Mouse (Mus musculus) C2C12 (cell line): ENCODE results near the gene Asah2. TPM values are rescaled to one million over a fixed set of nuclear protein-coding genes. Genes with fewer than 3 reads are reported as not detected.

Source experiments
- H3K27me3 ChIP-seq: one replicate; pipeline ENCODE4 v1.6.1; 2011; ENCODE audit not compliant: control insufficient read depth, insufficient read depth, insufficient read length
- H3K36me3 ChIP-seq: one replicate; pipeline ENCODE4 v1.6.1; 2011; ENCODE audit not compliant: control insufficient read depth, insufficient read depth
- H3K4me3 ChIP-seq: one replicate; pipeline ENCODE4 v1.5.1; 2011; ENCODE audit warnings: mild to moderate bottlenecking, control low read depth; ENCODE audit not compliant: poor library complexity, insufficient read depth, severe bottlenecking
- H3K79me2 ChIP-seq: one replicate; pipeline ENCODE4 v1.6.1; 2011; ENCODE audit not compliant: control insufficient read depth, insufficient read depth
- H3K79me3 ChIP-seq: one replicate; pipeline ENCODE4 v1.6.1; 2011; ENCODE audit warnings: low read depth, control low read depth
- H3ac ChIP-seq: one replicate; pipeline ENCODE3; 2011; ENCODE audit warnings: low read depth; ENCODE audit not compliant: control insufficient read depth, insufficient read length
- CEBPB ChIP-seq: IDR thresholded peaks from one replicate; pipeline ENCODE4 v1.6.1; 2011; ENCODE audit warnings: low read depth, mild to moderate bottlenecking, control low read depth, moderate library complexity
- CTCF ChIP-seq: IDR thresholded peaks from one replicate; pipeline ENCODE4 v1.5.1; 2011; ENCODE audit not compliant: control insufficient read depth, insufficient read depth, insufficient read length
- FOSL1 ChIP-seq: IDR thresholded peaks from one replicate; pipeline ENCODE4 v1.8.0; 2011; ENCODE audit warnings: mild to moderate bottlenecking, low read length; ENCODE audit not compliant: poor library complexity, insufficient read depth, severe bottlenecking
- MAX ChIP-seq: IDR thresholded peaks from one replicate; pipeline ENCODE4 v1.6.1; 2011; ENCODE audit warnings: mild to moderate bottlenecking, control low read depth
- MYOD1 ChIP-seq: IDR thresholded peaks from one replicate; pipeline ENCODE4 v1.6.1; 2011; ENCODE audit warnings: low read depth; ENCODE audit not compliant: control insufficient read depth, insufficient read length
- MYOG ChIP-seq: IDR thresholded peaks from one replicate; pipeline ENCODE4 v1.6.1; 2011; ENCODE audit not compliant: control insufficient read depth, insufficient read length; ENCODE audit errors: extremely low read depth
- USF1 ChIP-seq: IDR thresholded peaks from one replicate; pipeline ENCODE4 v1.6.1; 2011; ENCODE audit warnings: low read depth, mild to moderate bottlenecking, control low read depth, moderate library complexity
- polyA plus RNA-seq: library from polyadenylated mRNA; unstranded; fragments of >200 nt; fragmentation: generic; extraction: Trizol; gene quantifications from one replicate; pipeline ENCODE4 v1.2.1, GENCODE M21; 2012; ENCODE audit warnings: missing spikeins

Asah2 gene
- polyA plus RNA-seq, 1 experiment, result 0.61 TPM

GRCm38 (mm10) chr19:32051251-32051650 is 56.8 kb downstream of the Asah2 start:
- H3K27me3 ChIP-seq, result no peaks in the 10 kb centered on the region
- no peak overlapping the region for H3K4me3 ChIP-seq
- no peaks in the 10 kb centered on the region for H3K79me2 ChIP-seq
- no peaks in the 10 kb centered on the region for H3K36me3 ChIP-seq
- no peak for TF ChIP-seq CTCF
- no peak for TF ChIP-seq MAX
- TF ChIP-seq MYOD1, result no peak
- no peak for TF ChIP-seq MYOG
- TF ChIP-seq FOSL1, result no peak
- TF ChIP-seq CEBPB, result no peak
- no peak for TF ChIP-seq USF1
- no peak overlapping the region for H3ac ChIP-seq
- no peaks in the 10 kb centered on the region for H3K79me3 ChIP-seq

GRCm38 (mm10) chr19:32032881-32033280 is 75.1 kb downstream of the Asah2 start:
- Histone ChIP-seq H3K36me3 (no peaks in the 10 kb centered on the region), H3K4me3 (no peak overlapping the region), H3K79me2 (no peaks in the 10 kb centered on the region), H3K27me3 (no peaks in the 10 kb centered on the region), H3K79me3 (no peaks in the 10 kb centered on the region), H3ac (no peak overlapping the region)
- TF ChIP-seq MAX (no peak), USF1 (no peak), CEBPB (no peak), FOSL1 (no peak), MYOD1 (no peak), CTCF (no peak), MYOG (no peak)

GRCm38 (mm10) chr19:32030430-32030829 is 77.6 kb downstream of the Asah2 start:
- Histone ChIP-seq H3ac (no peak overlapping the region), H3K36me3 (no peaks in the 10 kb centered on the region), H3K79me2 (no peaks in the 10 kb centered on the region), H3K4me3 (no peak overlapping the region), H3K27me3 (no peaks in the 10 kb centered on the region), H3K79me3 (no peaks in the 10 kb centered on the region)
- TF ChIP-seq CTCF, result no peak
- TF ChIP-seq MYOD1, result no peak
- no peak for TF ChIP-seq FOSL1
- no peak for TF ChIP-seq CEBPB

GRCm38 (mm10) chr19:32025443-32025842 is 82.6 kb downstream of the Asah2 start:
- Histone ChIP-seq H3ac (no peak overlapping the region), H3K36me3 (no peaks in the 10 kb centered on the region), H3K27me3 (no peaks in the 10 kb centered on the region), H3K79me3 (no peaks in the 10 kb centered on the region), H3K79me2 (no peaks in the 10 kb centered on the region), H3K4me3 (no peak overlapping the region)
- TF ChIP-seq MYOD1 (no peak), CEBPB (no peak), USF1 (no peak), MAX (no peak), MYOG (no peak), FOSL1 (no peak), CTCF (no peak)

GRCm38 (mm10) chr19:32019722-32020121 is 88.3 kb downstream of the Asah2 start:
- TF ChIP-seq MYOG (no peak), MAX (no peak), MYOD1 (no peak), FOSL1 (no peak), CTCF (no peak), USF1 (no peak), CEBPB (no peak)
- Histone ChIP-seq H3ac (no peak overlapping the region), H3K4me3 (no peak overlapping the region), H3K79me3 (no peaks in the 10 kb centered on the region), H3K36me3 (no peaks in the 10 kb centered on the region), H3K79me2 (no peaks in the 10 kb centered on the region), H3K27me3 (no peaks in the 10 kb centered on the region)

- H3K36me3 ChIP-seq, result no peaks in the 10 kb centered on the region
- no peaks in the 10 kb centered on the region for H3K27me3 ChIP-seq
- no peak overlapping the region for H3ac ChIP-seq
- TF ChIP-seq MYOD1 (peak; percentile 23), CTCF (no peak)
- H3K4me3 ChIP-seq, result no peak overlapping the region
- no peaks in the 10 kb centered on the region for H3K79me2 ChIP-seq
- H3K79me3 ChIP-seq, result no peaks in the 10 kb centered on the region
Measured at GRCm38 (mm10) chr19:32018585-32018984, 89.4 kb downstream of the Asah2 start.
